Mouse (Mus musculus) forebrain, embryonic 14.5 days (tissue): ENCODE data around the gene Adamts5. TPM values are rescaled to one million over a fixed set of nuclear protein-coding genes. Genes with fewer than 3 reads are reported as not detected.

Source experiments
- ATAC-seq: fragments of 200-750 bp; cut with Nextera tagmentation; 2 replicates; pipeline ENCODE4 v1.8.0; 2017; ENCODE audit warnings: mild to moderate bottlenecking, moderate library complexity
- DNase-seq: peaks from one replicate; pipeline ENCODE4 v3.0.0-alpha.2; 2015; ENCODE audit warnings: low spot score
- H3K27ac ChIP-seq: fragments of 300-500 bp; sonication (generic); 2 replicates; pipeline ENCODE4 v1.5.1; 2014; ENCODE audit warnings: low read depth, mild to moderate bottlenecking, control low read depth, low read length, moderate library complexity
- H3K27me3 ChIP-seq: fragments of 300-500 bp; sonication (generic); replicated peaks from 2 replicates; pipeline ENCODE4 v1.6.1; 2014; ENCODE audit warnings: low read length, control low read depth, mixed read lengths; ENCODE audit not compliant: control insufficient read depth, insufficient read depth
- H3K36me3 ChIP-seq: fragments of 300-500 bp; sonication (generic); 2 replicates; pipeline ENCODE4 v1.6.1; 2014; ENCODE audit warnings: low read length, control low read depth; ENCODE audit not compliant: control insufficient read depth, insufficient read depth
- H3K4me1 ChIP-seq: fragments of 300-500 bp; sonication (generic); 2 replicates; pipeline ENCODE4 v1.6.1; 2014; ENCODE audit warnings: antibody characterized with exemption, low read length, control low read depth; ENCODE audit not compliant: control insufficient read depth, insufficient read depth
- H3K4me2 ChIP-seq: fragments of 300-500 bp; sonication (generic); 2 replicates; pipeline ENCODE4 v1.6.1; 2014; ENCODE audit warnings: mild to moderate bottlenecking, control low read depth, low read length
- H3K4me3 ChIP-seq: fragments of 300-500 bp; sonication (generic); 2 replicates; pipeline ENCODE4 v1.5.1; 2014; ENCODE audit warnings: low read depth, low read length, control low read depth
- H3K9ac ChIP-seq: fragments of 300-500 bp; sonication (generic); 2 replicates; pipeline ENCODE4 v1.6.1; 2014; ENCODE audit warnings: mild to moderate bottlenecking, low read length, control low read depth, moderate library complexity
- H3K9me3 ChIP-seq: fragments of 300-500 bp; sonication (generic); replicated peaks from 2 replicates; pipeline ENCODE4 v1.6.1; 2016; ENCODE audit warnings: low read length, control low read depth, mixed read lengths; ENCODE audit not compliant: control insufficient read depth
- WGBS: fragments of 180-500 bp; shearing (Covaris S2); extraction: QIAGEN DNeasy Blood & Tissue Kit; methylation state at CpG from one replicate; pipeline ENCODE4 v1.1.7; 2014; 5-methylcytosine and 5-hydroxymethylcytosine counted together
- polyA plus RNA-seq: library from polyadenylated mRNA; unstranded; fragments of >200 nt; fragmentation: Nextera tagmentation; extraction: Ambion mirVana; gene quantifications from 2 replicates; pipeline ENCODE4 v1.2.1, GENCODE M21; 2014

Gene Adamts5
- polyA plus RNA-seq = 1.5 and 1.6 TPM in 2 replicates

DNA sequence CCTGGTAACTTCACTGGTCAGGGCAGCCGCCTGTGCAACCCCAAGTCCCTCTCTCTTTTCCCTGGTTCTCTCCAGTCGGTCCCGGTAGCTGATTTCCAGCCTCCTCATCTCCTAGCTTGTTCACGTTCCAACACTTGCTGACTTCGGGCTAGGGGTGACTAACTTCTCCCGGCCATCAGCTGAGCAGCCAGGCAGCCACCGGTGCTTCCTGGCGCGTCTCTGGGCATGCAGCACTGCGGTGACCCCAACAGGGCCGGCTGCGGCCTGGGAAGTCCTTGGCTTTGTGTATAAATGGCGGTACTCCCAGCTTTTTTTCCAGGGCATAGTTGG is at the start of gene Adamts5:
Gene Adamts5, minus strand, starts transcription at position 248 of the 330 bp plus-strand sequence.
- Histone ChIP-seq H3K9ac (peak within 1 kb of the TSS; percentile 73), H3K4me2 (peak within 1 kb of the TSS; percentile 97), H3K36me3 (no peaks in the 10 kb centered on the region), H3K4me1 (peaks cover 9% of the 10 kb centered on the region), H3K4me3 (peak within 1 kb of the TSS; percentile 48), H3K9me3 (no peaks in the 10 kb centered on the region), H3K27ac (peak within 1 kb of the TSS; percentile 40), H3K27me3 (no peaks in the 10 kb centered on the region)
- no peak; the same call in 1 of the 2 replicates for ATAC-seq
- 8% methylated on average over 13 of the region's 13 CpGs for WGBS
- no peak for DNase-seq

DNA sequence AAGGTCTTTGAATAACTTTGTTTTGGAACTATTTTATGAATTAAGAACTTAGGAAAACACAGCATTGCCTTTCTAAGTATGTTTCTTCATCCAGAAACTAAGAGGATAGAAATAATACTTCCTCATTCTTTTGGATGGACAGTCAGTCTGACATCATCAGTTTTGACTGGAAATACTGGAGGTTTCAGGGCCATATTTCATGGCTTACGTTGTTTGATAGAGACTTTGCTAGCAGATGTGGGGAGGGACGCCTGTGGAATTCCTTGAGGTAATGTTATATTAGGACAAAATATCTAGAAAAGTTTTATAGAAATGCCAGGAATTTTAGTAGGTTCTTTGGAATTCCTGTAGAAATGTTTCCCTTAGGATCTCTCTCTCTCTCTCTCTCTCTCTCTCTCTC is 48.7 kb upstream of the Adamts5 start:
- Histone ChIP-seq H3K4me2 (no peak overlapping the region), H3K9me3 (no peaks in the 10 kb centered on the region), H3K36me3 (no peaks in the 10 kb centered on the region), H3K4me1 (no peaks in the 10 kb centered on the region), H3K27ac (no peak overlapping the region), H3K27me3 (no peaks in the 10 kb centered on the region), H3K9ac (no peak overlapping the region), H3K4me3 (no peak overlapping the region)
- DNase-seq = no peak
- no peak for ATAC-seq
- WGBS = 75% methylated on average over 2 of the region's 2 CpGs

DNA sequence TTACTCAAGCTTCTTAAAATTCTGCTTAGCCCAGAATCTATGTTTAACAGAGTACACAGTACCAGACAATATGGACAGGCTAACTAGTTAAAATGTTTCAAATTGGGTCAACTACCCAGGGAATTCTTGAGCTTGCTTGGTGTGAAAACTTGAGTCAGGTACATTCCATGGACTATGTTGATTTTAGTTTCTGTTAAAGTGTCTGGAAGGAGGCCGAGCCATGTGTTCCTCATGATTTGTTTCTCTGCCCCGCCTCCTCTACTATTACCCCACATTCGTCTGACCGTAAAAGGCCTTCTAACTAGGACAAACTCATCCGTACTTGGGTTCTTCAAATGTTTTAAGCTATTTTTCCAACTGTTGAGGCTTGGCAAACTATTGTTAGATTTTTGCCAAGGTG is 24.4 kb upstream of the Adamts5 start:
- DNase-seq (no peak), ATAC-seq (no peak)
- Histone ChIP-seq H3K36me3 (no peaks in the 10 kb centered on the region), H3K4me2 (no peak overlapping the region), H3K27me3 (no peaks in the 10 kb centered on the region), H3K4me1 (no peaks in the 10 kb centered on the region), H3K4me3 (no peak overlapping the region), H3K27ac (no peak overlapping the region), H3K9ac (no peak overlapping the region), H3K9me3 (no peaks in the 10 kb centered on the region)
- WGBS = 89% methylated on average over 5 of the region's 5 CpGs

DNA sequence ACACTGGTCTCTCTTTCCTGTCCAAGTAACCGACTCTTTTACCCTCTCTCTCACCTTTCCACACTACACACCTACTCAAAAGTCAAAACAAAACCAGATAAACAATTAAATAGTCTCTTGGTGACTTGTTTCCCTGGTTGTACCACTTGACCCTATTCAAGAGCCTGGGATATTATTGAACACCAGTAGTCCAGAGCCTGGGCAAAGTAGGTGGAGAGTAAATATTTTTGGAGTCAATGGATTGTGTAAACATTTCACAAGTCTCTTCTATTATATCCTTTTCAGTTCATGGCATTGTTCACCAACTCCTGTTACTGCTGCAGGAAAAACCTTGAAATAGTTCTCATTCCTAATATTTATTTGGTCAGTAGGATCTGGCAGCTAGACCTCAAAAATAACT is 20.8 kb upstream of the Adamts5 start:
- ATAC-seq (no peak), DNase-seq (no peak)
- H3K9ac ChIP-seq = no peak overlapping the region
- 92% methylated on average over 1 of the region's 1 CpGs for WGBS
- no peaks in the 10 kb centered on the region for H3K4me1 ChIP-seq
- no peak overlapping the region for H3K4me2 ChIP-seq
- H3K27me3 ChIP-seq = no peaks in the 10 kb centered on the region
- H3K36me3 ChIP-seq = no peaks in the 10 kb centered on the region
- H3K9me3 ChIP-seq = no peaks in the 10 kb centered on the region
- no peak overlapping the region for H3K27ac ChIP-seq
- H3K4me3 ChIP-seq = no peak overlapping the region

DNA sequence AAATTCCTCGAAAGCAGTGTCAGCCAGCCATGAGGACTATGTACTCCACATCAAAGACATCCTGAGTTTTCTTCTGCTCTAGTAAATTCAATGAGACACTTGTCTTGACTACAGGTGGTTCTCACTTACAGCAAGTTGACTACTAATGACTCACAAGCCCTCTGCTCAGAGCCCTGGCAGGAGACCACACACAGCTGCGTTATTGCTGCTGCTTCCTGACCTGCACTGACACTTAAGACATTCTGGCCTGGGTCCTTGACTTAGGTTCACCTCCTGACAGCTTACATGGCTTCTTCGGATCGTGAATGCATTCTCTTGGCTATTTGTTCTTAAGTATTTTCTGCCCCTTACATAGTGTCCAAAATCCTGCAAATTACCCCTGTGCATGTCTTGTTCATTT is 18.5 kb upstream of the Adamts5 start:
- Histone ChIP-seq H3K9me3 (no peaks in the 10 kb centered on the region), H3K27ac (no peak overlapping the region), H3K4me3 (no peak overlapping the region), H3K36me3 (no peaks in the 10 kb centered on the region), H3K27me3 (no peaks in the 10 kb centered on the region), H3K9ac (no peak overlapping the region), H3K4me2 (no peak overlapping the region), H3K4me1 (no peaks in the 10 kb centered on the region)
- DNase-seq (no peak), ATAC-seq (no peak)
- 82% methylated on average over 4 of the region's 4 CpGs for WGBS

DNA sequence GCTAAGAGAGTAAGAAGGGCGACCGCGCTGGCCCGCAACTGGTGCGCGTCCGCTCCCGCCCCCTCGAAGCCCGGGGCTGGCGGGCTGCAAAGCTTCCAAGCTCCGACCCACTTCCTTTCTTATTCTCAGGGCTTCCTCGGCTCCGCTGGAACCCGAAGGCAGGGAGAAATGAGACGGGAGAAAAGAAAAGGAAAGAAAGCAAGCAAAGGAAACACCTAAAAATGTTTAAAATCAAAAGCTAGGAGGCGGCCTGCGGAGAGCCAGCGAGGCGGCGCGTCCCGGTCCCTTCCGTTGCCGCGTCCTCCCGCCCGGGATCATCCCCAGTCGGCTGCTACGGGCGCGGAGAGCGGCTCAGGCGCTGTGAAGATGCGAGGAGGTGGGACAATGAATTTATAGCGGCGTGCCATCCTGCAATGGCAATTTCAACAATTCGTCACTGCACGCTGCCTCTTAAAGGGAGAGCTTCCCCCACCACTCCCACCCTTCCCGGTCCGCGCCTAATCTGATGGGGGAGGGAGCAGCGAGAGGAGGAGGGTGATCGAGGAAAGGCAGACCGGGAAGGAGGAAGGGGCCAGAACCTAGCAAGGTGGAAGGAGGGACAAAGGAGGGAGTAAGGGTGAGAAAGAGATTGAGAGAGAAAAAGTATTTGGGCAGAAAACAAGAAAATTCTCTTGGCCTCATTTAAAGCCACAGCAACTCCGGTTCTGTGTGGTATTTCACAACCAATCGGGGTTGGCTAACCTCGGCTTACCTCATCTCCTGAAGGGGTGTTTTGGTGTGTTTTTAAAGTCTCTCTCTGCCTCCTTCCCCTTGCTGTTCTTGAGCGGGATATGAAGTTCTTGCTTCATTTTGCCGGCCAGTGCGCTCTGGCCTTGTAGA is 687 bp downstream of the Adamts5 start:
- Histone ChIP-seq H3K27me3 (no peaks in the 10 kb centered on the region), H3K9ac (peak overlapping the region; percentile 73), H3K4me1 (peaks cover 9% of the 10 kb centered on the region), H3K36me3 (no peaks in the 10 kb centered on the region), H3K4me3 (peak overlapping the region; percentile 48), H3K4me2 (peak overlapping the region; percentile 97), H3K9me3 (no peaks in the 10 kb centered on the region), H3K27ac (peak overlapping the region; percentile 40)
- under 1% methylated on average over 50 of the region's 51 CpGs for WGBS
- DNase-seq (peak; percentile 72), ATAC-seq (peak; percentile 77)

DNA sequence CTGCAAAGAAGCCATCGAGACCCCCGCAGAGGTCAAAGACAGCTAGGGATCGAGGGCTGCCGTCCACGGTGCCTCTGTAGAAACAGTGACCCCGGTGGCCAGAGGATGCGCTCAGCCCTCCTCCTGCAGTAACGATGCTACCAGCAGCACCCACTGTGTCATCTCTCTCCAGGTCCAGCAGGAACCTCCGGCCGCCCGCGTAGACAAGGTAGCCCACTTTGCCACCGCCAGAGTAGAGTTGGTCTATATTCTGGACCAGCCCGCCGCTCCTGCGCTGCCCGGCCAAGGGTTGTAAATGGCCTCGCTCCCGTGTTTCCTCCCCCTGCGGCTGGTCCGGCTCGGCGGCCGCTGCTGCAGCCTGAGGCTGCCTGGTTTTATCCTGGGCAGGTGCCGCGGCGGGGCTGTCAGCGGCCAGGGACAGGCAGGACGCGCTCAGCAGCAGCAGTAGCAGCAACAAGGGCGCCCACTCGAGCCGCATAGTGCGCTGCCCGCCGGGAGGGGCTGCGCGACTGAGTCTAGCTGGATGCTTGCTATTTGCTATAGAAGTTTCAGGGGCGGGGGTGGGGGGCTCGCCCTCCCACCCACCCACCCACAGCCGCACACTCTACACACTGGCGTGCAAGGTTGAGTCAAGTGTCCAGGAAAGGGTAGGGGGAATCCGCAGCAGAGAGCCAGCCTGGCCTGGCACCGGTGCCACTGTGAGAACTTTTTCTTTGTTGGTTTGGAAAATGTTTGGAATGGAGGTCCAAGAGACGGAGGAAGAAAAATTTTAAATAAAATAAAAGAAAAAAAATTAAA is 1.6 kb downstream of the Adamts5 start:
- 1% methylated on average over 45 of the region's 45 CpGs for WGBS
- Histone ChIP-seq H3K36me3 (no peaks in the 10 kb centered on the region), H3K9me3 (no peaks in the 10 kb centered on the region), H3K4me1 (peaks cover 9% of the 10 kb centered on the region), H3K27me3 (no peaks in the 10 kb centered on the region), H3K4me2 (peak overlapping the region; percentile 97), H3K4me3 (peak overlapping the region; percentile 48), H3K9ac (peak overlapping the region; percentile 73), H3K27ac (no peak overlapping the region)
- peak; percentile 74 for ATAC-seq
- peak; percentile 50 for DNase-seq

DNA sequence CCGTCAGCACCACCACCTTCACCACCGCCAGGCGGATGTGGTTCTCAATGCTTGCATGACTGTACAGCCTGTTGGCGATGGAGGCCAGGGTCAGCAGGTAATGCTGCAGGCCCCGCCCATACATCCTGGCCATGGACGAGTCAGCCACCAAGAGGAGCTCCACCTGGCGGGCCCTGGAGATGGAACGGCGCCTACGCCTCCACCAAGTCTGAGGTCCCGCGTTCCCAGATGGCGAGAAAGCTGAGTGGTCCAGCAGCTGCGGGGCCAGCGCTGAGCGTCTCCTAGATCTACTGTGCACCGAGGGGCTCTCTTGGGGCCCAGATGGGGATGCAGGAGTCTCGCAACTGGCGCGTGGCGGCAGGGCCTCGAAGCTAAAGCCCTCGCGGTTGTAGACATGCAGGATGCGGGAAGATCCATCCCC is 2.3 kb downstream of the Adamts5 start:
- 19% methylated on average over 25 of the region's 25 CpGs for WGBS
- no peaks in the 10 kb centered on the region for H3K36me3 ChIP-seq

DNA sequence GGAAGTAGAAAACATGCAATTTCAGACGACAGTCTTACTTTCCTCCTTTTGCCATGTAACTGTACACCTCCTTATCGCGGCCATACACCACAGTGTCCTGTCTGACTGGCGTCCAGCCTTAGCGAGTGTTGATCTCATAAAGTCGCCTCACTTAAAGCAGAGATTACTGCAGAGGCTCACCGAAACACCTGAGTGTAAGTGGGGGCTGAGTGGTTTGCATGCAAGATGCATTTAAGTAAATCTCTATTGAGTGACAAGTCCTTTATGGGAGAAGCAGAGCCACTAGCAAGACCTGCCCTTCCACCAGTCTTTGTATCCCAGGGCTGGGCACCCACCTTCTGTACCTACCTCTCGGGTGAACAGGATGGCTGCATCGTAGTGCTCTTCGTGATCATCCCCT is 2.8 kb downstream of the Adamts5 start:
- DNase-seq (no peak), ATAC-seq (no peak)
- Histone ChIP-seq H3K36me3 (no peaks in the 10 kb centered on the region), H3K27me3 (no peaks in the 10 kb centered on the region), H3K4me3 (no peak overlapping the region), H3K4me1 (peaks cover 9% of the 10 kb centered on the region), H3K9ac (no peak overlapping the region), H3K9me3 (no peaks in the 10 kb centered on the region), H3K27ac (no peak overlapping the region), H3K4me2 (peak overlapping the region; percentile 97)
- 87% methylated on average over 10 of the region's 10 CpGs for WGBS

More for the DNA sequence above, 2.3 kb downstream of the Adamts5 start:
- peak overlapping the region; percentile 48 for H3K4me3 ChIP-seq
- peak; percentile 46 for DNase-seq
- H3K9ac ChIP-seq = peak overlapping the region; percentile 73
- no peak overlapping the region for H3K27ac ChIP-seq
- peak; percentile 15 for ATAC-seq
- peaks cover 9% of the 10 kb centered on the region for H3K4me1 ChIP-seq
- peak overlapping the region; percentile 97 for H3K4me2 ChIP-seq
- H3K9me3 ChIP-seq = no peaks in the 10 kb centered on the region
- no peaks in the 10 kb centered on the region for H3K27me3 ChIP-seq
